Mouse (Mus musculus) bone marrow, adult 2 months (tissue): Measurements from ENCODE around the gene Sipa1l2. TPM values are rescaled to one million over a fixed set of nuclear protein-coding genes. Genes with fewer than 3 reads are reported as not detected.

ENCODE experiments used
- H3K27ac ChIP-seq: fragments of 200-500 bp; 2 replicates; pipeline ENCODE4 v1.5.1; 2012; ENCODE audit warnings: low read depth, mild to moderate bottlenecking, control low read depth, inconsistent platforms, low read length; ENCODE audit not compliant: control insufficient read depth, poor library complexity, insufficient read depth
- H3K4me1 ChIP-seq: fragments of 200-500 bp; 2 replicates; pipeline ENCODE4 v1.6.1; 2011; ENCODE audit warnings: low read length; ENCODE audit not compliant: control insufficient read depth, insufficient read depth
- H3K4me3 ChIP-seq: fragments of 200-500 bp; replicated peaks from 2 replicates; pipeline ENCODE3; 2011; ENCODE audit warnings: mild to moderate bottlenecking, low read depth, low read length, control low read depth; ENCODE audit not compliant: control insufficient read depth
- CTCF ChIP-seq: fragments of 200-500 bp; IDR thresholded peaks from 2 replicates; pipeline ENCODE4 v1.5.1; 2011; ENCODE audit warnings: low read length, control low read depth; ENCODE audit not compliant: control insufficient read depth, insufficient read depth
- POLR2A ChIP-seq: fragments of 200-500 bp; IDR thresholded peaks from 2 replicates; pipeline ENCODE4 v1.6.1; 2011; ENCODE audit warnings: low read depth, mild to moderate bottlenecking, control low read depth, low read length, borderline replicate concordance; ENCODE audit not compliant: control insufficient read depth
- WGBS: fragments of 180-500 bp; shearing (Covaris S2); methylation state at CpG from one replicate; pipeline ENCODE4 v1.1.7; 2018; 5-methylcytosine and 5-hydroxymethylcytosine counted together
- polyA plus RNA-seq: library from polyadenylated mRNA; stranded (reverse); fragments of >200 nt; gene quantifications from 2 replicates; pipeline ENCODE4 v1.2.4, GENCODE M21; 2011; ENCODE audit warnings: low replicate concordance; ENCODE audit not compliant: missing spikeins, insufficient read depth, insufficient read length

Sipa1l2 gene
- polyA plus RNA-seq, 1 experiment: 6.7 TPM

- Histone ChIP-seq H3K27ac (peak overlapping the region; percentile 68), H3K4me1 (peaks cover 14% of the 10 kb centered on the region), H3K4me3 (peak overlapping the region; percentile 2)
- TF ChIP-seq POLR2A: no peak
- 16% methylated on average over 23 of the region's 23 CpGs for WGBS
Observed at GRCm38 (mm10) chr8:125558109-125559065, 11.2 kb downstream of the Sipa1l2 start.

- Histone ChIP-seq H3K4me1 (peaks cover 14% of the 10 kb centered on the region), H3K27ac (peak overlapping the region; percentile 68; the same call in 1 of the 2 replicates), H3K4me3 (no peak overlapping the region)
- TF ChIP-seq CTCF: no peak
- no peak for TF ChIP-seq POLR2A
- WGBS: 45% methylated on average over 10 of the region's 10 CpGs
Observed at GRCm38 (mm10) chr8:125557391-125558108, 12.1 kb downstream of the Sipa1l2 start.

DNA sequence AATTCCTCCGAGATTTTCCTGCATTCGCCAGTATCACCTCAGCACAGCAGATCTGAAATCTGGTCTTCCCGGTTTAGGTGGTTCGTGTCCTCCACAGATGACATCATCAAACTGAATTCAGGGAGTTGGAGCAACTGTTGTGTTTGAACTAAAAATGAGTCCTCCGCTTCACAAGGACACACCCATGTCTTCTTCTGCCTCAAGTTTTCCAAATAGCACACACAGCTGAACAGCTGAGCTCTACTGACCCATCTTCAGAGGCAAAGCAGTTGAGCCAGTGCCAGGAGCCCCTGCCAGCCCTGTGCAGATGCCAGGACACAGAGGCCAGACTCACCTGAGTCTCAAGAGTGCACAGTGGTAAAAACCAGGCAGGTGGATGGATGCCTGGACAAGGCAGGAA, 12.9 kb downstream of the Sipa1l2 start:
- Histone ChIP-seq H3K4me3 (no peak overlapping the region), H3K4me1 (peaks cover 13% of the 10 kb centered on the region), H3K27ac (no peak overlapping the region)
- TF ChIP-seq CTCF: no peak
- no peak for TF ChIP-seq POLR2A
- 74% methylated on average over 5 of the region's 5 CpGs for WGBS

DNA sequence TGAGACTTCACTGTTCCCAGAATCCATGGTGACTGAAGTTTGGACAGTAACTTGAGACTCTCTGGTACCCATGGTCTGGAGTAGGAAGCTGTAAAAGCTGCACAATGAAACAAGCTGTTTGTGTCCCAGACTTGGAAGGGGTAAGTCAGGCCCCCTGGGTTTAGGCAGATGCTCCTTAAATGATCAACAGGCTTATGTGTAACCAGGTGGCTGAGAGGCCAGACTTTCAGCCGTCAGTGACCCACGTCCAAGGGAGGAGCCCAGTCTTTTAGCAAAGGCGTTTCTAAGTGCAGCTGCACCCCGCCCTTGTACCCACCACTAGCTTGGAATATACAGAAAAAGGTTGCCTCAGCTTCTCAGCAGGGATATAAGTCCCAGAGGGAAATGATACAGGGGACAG, 19.0 kb downstream of the Sipa1l2 start:
- no peak for TF ChIP-seq POLR2A
- TF ChIP-seq CTCF: no peak
- peak overlapping the region; percentile 29; the same call in 1 of the 2 replicates for H3K27ac ChIP-seq
- WGBS: 74% methylated on average over 4 of the region's 4 CpGs

DNA sequence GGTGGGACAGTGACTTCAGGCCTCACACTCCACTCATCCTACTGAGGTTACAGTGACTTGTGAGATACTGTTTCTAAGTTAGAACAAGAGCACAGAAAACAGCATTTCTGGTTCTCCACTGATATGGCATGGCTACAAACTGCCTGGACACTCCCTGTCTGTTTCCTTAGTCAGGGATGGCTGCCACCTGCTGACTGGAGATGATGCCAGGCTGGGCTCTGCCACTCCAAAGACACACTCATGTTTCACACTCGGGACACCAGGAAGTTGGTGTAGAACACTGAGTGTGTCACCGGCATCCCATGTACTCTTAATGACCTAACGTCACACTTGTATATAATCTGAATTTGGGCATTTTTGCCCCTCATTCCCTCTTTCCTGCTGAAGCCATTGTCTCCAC, 22.3 kb downstream of the Sipa1l2 start:
- WGBS: 80% methylated on average over 3 of the region's 3 CpGs
- Histone ChIP-seq H3K27ac (no peak overlapping the region), H3K4me1 (peaks cover 2% of the 10 kb centered on the region; the same call in 1 of the 2 replicates), H3K4me3 (no peak overlapping the region)
- TF ChIP-seq POLR2A (no peak), CTCF (no peak)

More for the DNA sequence above, 19.0 kb downstream of the Sipa1l2 start:
- Histone ChIP-seq H3K4me3 (no peak overlapping the region), H3K4me1 (no peaks in the 10 kb centered on the region; the same call in 1 of the 2 replicates)

DNA sequence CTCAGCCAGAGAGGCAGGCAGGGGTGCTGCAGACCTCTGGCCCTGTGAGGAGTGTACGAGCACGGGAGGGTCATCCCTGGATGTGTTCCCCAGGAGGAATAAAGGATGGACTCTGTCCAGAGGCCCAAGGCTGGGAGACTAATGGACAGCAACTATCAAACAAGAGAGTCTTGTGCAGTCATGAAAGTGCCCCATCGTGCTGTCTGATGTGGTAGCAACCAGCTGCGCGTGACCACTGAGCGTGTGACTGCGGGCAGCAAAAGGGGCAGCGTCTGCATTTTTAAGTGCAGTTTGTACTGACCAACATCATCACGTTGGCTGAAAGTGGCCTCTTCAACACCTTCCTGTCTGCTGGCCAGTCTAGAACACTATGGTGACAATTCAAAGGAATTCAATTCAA, 23.7 kb downstream of the Sipa1l2 start:
- peaks cover 5% of the 10 kb centered on the region; the same call in 1 of the 2 replicates for H3K4me1 ChIP-seq
- no peak overlapping the region for H3K27ac ChIP-seq
- no peak overlapping the region for H3K4me3 ChIP-seq
- 90% methylated on average over 9 of the region's 9 CpGs for WGBS
- TF ChIP-seq POLR2A (no peak), CTCF (no peak)

DNA sequence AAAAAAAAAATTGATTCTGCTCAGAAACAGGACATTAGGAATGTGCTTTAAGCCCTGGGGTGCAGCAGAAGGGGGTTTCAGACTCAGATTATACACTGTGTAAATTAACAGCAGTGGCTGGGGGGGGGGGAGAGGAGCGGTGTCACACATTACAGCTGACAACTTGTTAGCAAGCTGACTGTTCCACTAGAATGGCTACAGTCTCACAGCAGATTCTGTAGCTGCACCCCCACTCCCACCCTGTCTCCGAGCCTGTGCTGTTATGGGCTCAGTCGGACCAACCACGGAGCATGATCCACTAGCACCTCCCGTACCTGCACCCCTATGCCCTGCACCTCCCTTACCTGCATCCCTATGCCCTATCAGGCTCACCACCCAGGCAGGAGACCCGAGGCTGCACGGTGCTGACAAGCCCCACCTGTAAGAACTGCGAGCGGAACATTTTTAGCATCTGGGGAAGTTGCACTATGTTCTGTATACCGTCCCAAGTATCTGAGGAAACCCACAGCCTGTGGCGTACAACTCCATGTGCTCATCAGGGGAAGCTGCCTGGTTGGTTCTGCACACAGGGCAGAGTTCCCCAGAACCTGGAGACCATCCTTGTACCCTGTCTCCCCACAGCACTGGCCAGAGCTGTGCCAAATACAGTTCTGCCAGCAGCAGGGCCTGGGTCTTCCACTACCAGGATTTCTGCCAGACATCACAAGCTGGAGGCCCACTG, 26.6 kb downstream of the Sipa1l2 start:
- WGBS: 26% methylated on average over 11 of the region's 11 CpGs

More for the DNA sequence above, 26.6 kb downstream of the Sipa1l2 start:
- TF ChIP-seq POLR2A: no peak
- TF ChIP-seq CTCF: no peak
- Histone ChIP-seq H3K4me3 (peak overlapping the region; percentile 33), H3K27ac (peak overlapping the region; percentile 16), H3K4me1 (peaks cover 5% of the 10 kb centered on the region; the same call in 1 of the 2 replicates)
